Mouse (Mus musculus) spleen, adult 2 months (tissue): ENCODE measurements around the gene Cyp2s1. TPM values are rescaled to one million over a fixed set of nuclear protein-coding genes. Genes with fewer than 3 reads are reported as not detected.

ENCODE experiments used
- DNase-seq, 2 experiments: peaks; one replicate each; pipeline versions ENCODE4 v3.0.0 to v3.0.0-alpha.2; 2012 to 2021; ENCODE audit warnings: low spot score in 2 of 2, low read depth in 1 of 2
- H3K27ac ChIP-seq: fragments of 200-500 bp; 2 replicates; pipeline ENCODE4 v1.5.1; 2012; ENCODE audit warnings: low read length, inconsistent platforms; ENCODE audit not compliant: insufficient read depth
- H3K27me3 ChIP-seq: fragments of 200-500 bp; 2 replicates; pipeline ENCODE4 v1.6.1; 2012; ENCODE audit warnings: mild to moderate bottlenecking, moderate library complexity, low read length, inconsistent platforms; ENCODE audit not compliant: control insufficient read depth, insufficient read depth
- H3K36me3 ChIP-seq: fragments of 200-500 bp; 2 replicates; pipeline ENCODE4 v1.6.1; 2012; ENCODE audit warnings: mild to moderate bottlenecking, low read length, inconsistent platforms; ENCODE audit not compliant: control insufficient read depth, insufficient read depth
- H3K4me1 ChIP-seq: fragments of 200-500 bp; 2 replicates; pipeline ENCODE4 v1.6.1; 2011; ENCODE audit warnings: inconsistent platforms; ENCODE audit not compliant: control insufficient read depth, insufficient read depth, insufficient read length
- H3K4me3 ChIP-seq: fragments of 200-500 bp; 2 replicates; pipeline ENCODE4 v1.5.1; 2011; ENCODE audit warnings: mild to moderate bottlenecking, inconsistent platforms; ENCODE audit not compliant: insufficient read depth, insufficient read length; ENCODE audit errors: extremely low read depth
- CTCF ChIP-seq: fragments of 200-500 bp; IDR thresholded peaks from 2 replicates; pipeline ENCODE4 v1.5.1; 2011; ENCODE audit warnings: mild to moderate bottlenecking, inconsistent platforms; ENCODE audit not compliant: insufficient read depth, insufficient read length, insufficient replicate concordance; ENCODE audit errors: extremely low read depth
- POLR2A ChIP-seq: fragments of 200-500 bp; IDR thresholded peaks from 2 replicates; pipeline ENCODE4 v1.6.1; 2011; ENCODE audit warnings: low read depth, low read length, inconsistent platforms
- WGBS: fragments of 180-500 bp; shearing (Covaris S2); methylation state at CpG from one replicate; pipeline ENCODE4 v1.1.7; 2018; 5-methylcytosine and 5-hydroxymethylcytosine counted together
- polyA plus RNA-seq: library from polyadenylated mRNA; depleted of rRNA; stranded (reverse); fragments of >200 nt; gene quantifications from 2 replicates; pipeline ENCODE4 v1.2.3, GENCODE M21; 2012; rRNA removed

Cyp2s1 gene
- 2.9 and 3.5 TPM in 2 replicates for polyA plus RNA-seq

DNA sequence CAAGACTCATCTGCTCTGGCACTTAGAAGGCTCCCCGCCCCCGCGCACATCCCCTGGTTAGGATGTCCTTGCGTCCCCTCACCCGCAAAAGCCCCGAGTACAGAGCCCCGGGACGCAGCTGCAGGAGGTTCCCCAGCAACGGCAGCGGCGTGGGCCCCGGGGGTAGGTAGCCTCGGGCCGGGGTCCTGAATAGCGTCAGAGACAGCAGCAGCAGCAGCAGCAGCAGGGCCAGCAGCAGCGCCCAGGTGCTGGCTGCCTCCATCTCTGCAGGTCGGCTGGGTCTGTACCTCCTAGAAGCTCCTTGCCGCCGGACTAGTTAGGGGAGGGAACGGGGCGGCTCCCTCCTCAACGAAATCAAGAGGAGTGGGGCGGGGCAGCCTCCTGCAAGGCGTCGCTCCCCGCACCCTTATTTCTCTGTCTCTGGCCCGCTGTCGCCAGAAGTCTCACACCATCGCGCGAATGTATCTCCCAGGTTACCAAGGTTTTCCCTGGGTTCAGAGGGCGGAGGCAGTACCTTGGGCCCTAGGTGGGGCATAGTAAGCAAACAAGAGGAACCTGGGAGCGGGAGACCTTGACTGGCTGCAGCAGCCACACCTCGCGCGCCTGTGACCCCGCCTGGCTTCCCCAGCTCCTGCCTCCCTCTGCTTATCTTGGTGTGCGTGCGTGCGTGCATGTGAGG lies at the start of gene Cyp2s1:
Gene Cyp2s1 (minus strand): TSS at position 673 of the 679 bp plus-strand sequence.
- H3K27ac ChIP-seq: no peak within 1 kb of the TSS
- TF ChIP-seq CTCF: no peak
- TF ChIP-seq POLR2A: no peak
- no peaks in the 10 kb centered on the region for H3K36me3 ChIP-seq
- peaks cover 5% of the 10 kb centered on the region for H3K4me1 ChIP-seq
- peaks cover 9% of the 10 kb centered on the region for H3K27me3 ChIP-seq
- 3% methylated on average over 40 of the region's 40 CpGs for WGBS
- H3K4me3 ChIP-seq: peak within 1 kb of the TSS; percentile 47
- peak in 1 of 2 experiments; percentile 13 for DNase-seq

DNA sequence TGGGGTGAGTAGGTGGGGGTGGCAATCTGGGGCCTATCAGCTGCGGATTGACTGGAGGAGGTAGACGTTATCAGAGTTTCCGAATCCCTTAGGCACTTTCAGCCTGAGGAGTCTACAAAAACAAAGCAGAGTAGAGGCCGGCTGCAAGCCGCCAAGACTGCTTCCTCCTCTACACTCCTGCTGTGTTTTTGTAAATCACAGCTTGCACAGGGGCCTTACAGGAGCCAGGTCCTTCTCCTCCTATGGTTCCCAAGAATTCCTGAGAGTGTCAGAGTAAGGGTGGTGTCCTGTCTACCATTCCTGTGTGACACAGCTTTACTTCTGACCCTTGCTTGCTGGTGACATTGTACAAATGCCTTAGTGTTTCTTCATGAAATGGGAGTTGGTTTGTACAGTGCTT lies 48.1 kb upstream of the Cyp2s1 start:
- Histone ChIP-seq H3K27ac (no peak overlapping the region), H3K4me3 (no peak overlapping the region), H3K36me3 (no peaks in the 10 kb centered on the region), H3K27me3 (no peaks in the 10 kb centered on the region), H3K4me1 (no peaks in the 10 kb centered on the region)
- DNase-seq: no peak
- 86% methylated on average over 5 of the region's 5 CpGs for WGBS
- TF ChIP-seq CTCF (no peak), POLR2A (no peak)

DNA sequence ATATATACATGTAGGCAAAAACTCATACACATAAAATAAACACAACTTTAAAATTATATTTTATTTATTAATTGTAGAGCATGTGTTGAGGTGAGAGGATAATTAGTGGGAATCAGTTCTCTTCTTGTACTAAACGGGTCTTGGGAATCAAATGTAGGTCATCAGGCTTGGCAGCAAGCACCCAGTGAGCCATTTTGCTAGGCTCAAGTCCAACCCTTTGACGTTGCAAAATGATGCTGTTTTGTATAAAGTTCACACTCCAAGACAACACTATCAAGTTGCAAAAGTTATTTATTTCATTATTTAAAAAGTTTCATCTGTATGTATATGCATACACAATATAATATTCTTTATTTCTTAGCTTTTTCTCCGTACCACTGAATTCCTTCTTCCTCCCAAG lies 47.0 kb upstream of the Cyp2s1 start:
- TF ChIP-seq CTCF (no peak), POLR2A (no peak)
- 78% methylated on average over 3 of the region's 3 CpGs for WGBS
- DNase-seq: no peak

DNA sequence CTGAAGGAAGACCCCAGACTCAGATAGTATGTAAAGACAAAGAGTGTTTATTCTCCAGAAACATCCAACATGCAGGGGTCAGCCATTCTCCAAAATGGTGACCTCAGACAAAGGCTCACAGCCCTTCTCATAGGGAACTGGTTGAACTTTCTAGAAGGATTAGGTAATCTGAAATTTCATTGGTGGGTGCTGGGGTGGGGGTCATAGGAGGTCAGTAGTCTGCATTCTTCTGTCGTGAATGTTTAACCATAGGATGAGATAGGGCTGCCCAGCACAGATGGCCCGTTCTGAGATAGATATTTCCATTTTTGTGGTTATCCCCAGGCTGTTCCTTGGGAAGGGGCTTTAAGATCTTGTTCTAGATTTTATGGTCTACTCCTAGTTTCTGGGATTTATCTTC lies 45.7 kb upstream of the Cyp2s1 start:
- no peaks in the 10 kb centered on the region for H3K36me3 ChIP-seq
- H3K4me3 ChIP-seq: no peak overlapping the region
- TF ChIP-seq CTCF: no peak
- no peak for TF ChIP-seq POLR2A
- WGBS: 75% methylated on average over 2 of the region's 2 CpGs
- no peaks in the 10 kb centered on the region for H3K27me3 ChIP-seq
- DNase-seq: no peak
- no peak overlapping the region for H3K27ac ChIP-seq
- no peaks in the 10 kb centered on the region for H3K4me1 ChIP-seq

More for the DNA sequence above, 47.0 kb upstream of the Cyp2s1 start:
- Histone ChIP-seq H3K4me1 (no peaks in the 10 kb centered on the region), H3K27me3 (no peaks in the 10 kb centered on the region), H3K4me3 (no peak overlapping the region), H3K27ac (no peak overlapping the region), H3K36me3 (no peaks in the 10 kb centered on the region)

- H3K4me3 ChIP-seq: no peak overlapping the region
- no peaks in the 10 kb centered on the region for H3K4me1 ChIP-seq
- DNase-seq: no peak
- H3K27ac ChIP-seq: no peak overlapping the region
- WGBS: 37% methylated on average over 9 of the region's 9 CpGs
- H3K27me3 ChIP-seq: no peaks in the 10 kb centered on the region
- TF ChIP-seq POLR2A (no peak), CTCF (peak; percentile 6; the same call in 1 of the 2 replicates)
- H3K36me3 ChIP-seq: no peaks in the 10 kb centered on the region
These were observed 43.5 kb upstream of the Cyp2s1 start for GRCm38 (mm10) chr7:25859962-25860870.

DNA sequence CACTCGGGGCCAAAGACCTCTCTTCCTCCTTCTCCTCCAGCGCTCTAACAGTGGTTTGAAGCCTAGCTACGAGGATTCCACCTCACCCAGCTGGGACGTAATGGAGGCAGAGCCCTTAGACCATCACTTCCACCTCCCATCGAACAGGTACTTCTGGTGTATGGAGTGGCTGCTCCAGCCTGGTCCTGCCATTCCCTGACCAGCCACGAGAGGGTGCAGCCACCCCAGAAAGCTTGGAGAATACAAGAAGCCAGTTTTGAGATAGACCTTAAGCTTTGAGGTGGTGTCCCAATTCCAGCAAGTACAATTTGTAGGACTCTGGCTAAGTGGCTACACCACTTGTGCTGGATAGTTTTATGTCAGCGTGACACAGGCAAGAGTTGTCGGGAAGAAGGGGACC lies 38.4 kb upstream of the Cyp2s1 start:
- H3K27me3 ChIP-seq: no peaks in the 10 kb centered on the region
- peak in 1 of 2 experiments; percentile 69 for DNase-seq
- TF ChIP-seq POLR2A (no peak), CTCF (peak; percentile 79; the same call in 1 of the 2 replicates)
- 30% methylated on average over 8 of the region's 8 CpGs for WGBS
- H3K27ac ChIP-seq: no peak overlapping the region
- H3K4me3 ChIP-seq: no peak overlapping the region
- no peaks in the 10 kb centered on the region for H3K4me1 ChIP-seq
- H3K36me3 ChIP-seq: no peaks in the 10 kb centered on the region

DNA sequence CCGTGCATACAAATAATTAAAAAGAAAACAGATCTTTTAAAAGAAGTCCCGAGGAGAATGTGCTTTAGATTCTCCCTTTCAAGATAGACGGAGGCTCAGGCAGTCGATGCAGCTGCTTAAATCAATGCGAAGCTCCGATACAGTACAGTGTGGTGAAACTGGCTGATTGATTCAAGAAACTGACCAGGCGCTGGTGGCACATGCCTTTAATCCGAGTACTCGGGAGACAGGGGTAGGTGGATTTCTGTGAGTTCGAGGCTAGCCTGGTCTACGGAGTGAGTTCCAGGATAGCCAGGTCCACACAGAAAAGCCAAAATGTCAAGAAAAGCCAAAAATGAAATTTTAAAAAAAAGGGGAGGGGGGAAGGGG lies 31.7 kb upstream of the Cyp2s1 start:
- H3K27ac ChIP-seq: no peak overlapping the region
- H3K4me3 ChIP-seq: peak overlapping the region; percentile 46; the same call in 1 of the 2 replicates
- no peaks in the 10 kb centered on the region for H3K27me3 ChIP-seq
- H3K4me1 ChIP-seq: no peaks in the 10 kb centered on the region
- no peaks in the 10 kb centered on the region for H3K36me3 ChIP-seq
- TF ChIP-seq POLR2A (no peak), CTCF (no peak)
- 24% methylated on average over 11 of the region's 11 CpGs for WGBS
- no peak for DNase-seq
